Comparison of ENCODE assay signal across 8 mouse cellular contexts in genomic region chr15:99614753-99615152, GRCm38 (mm10). TPM values are rescaled to one million over a fixed set of nuclear protein-coding genes. Genes with fewer than 3 reads are reported as not detected.
DNase-seq lines count a peak whose midpoint lies in the region; ATAC-seq lines count a peak whose summit lies in the region.

No protein-coding gene starts in this region.

- peak overlapping the region; percentile 22; the same call in 1 of the 2 replicates for H3K4me2 ChIP-seq in intestine, embryonic 15.5 days (replicated peaks)

- 3% methylated on average over 12 of the region's 12 CpGs for WGBS in intestine, embryonic 15.5 days

- no peak overlapping the region for H3K9ac ChIP-seq in intestine, embryonic 15.5 days

- no peak overlapping the region for H3K4me3 ChIP-seq in intestine, embryonic 15.5 days (replicated peaks)

- H3K9me3 ChIP-seq in intestine, embryonic 15.5 days = no peaks in the 10 kb centered on the region

- H3K27ac ChIP-seq in intestine, embryonic 15.5 days = 0 out of 2 replicates have a peak overlapping the region, but pooled peaks have one; percentile 18

- 0 out of 2 replicates have a peak, but pooled peaks cover 1% of the 10 kb centered on the region for H3K36me3 ChIP-seq in intestine, embryonic 15.5 days

- H3K4me1 ChIP-seq in intestine, embryonic 15.5 days (replicated peaks) = peaks cover 15% of the 10 kb centered on the region

- H3K27me3 ChIP-seq in intestine, embryonic 15.5 days (replicated peaks) = no peaks in the 10 kb centered on the region

- peak; percentile 37 for DNase-seq in cerebellum, adult 8-10 months
- no peak for DNase-seq in cerebellum, adult 11 months
- DNase-seq in retina, adult 2 months (ENCODE audit: low read depth, low spot score) = peak; percentile 41
- DNase-seq in retina, embryonic 14.5 days (ENCODE audit: low spot score) = no peak
- peak; percentile 76 for DNase-seq in retina, postnatal 1 day
- DNase-seq in left cerebral cortex, adult 8-10 months (ENCODE audit: low spot score in 2 of 2) = no peak
- DNase-seq in layer of hippocampus, adult 18-20 months (ENCODE audit: low spot score in 2 of 2) = no peak

- ATAC-seq in intestine, embryonic 15.5 days = peak; percentile 67

RNA-seq across cellular contexts. Expression of gene Aqp6, which starts 13.6 kb away (rescaled TPM):
- polyA plus RNA-seq in intestine, embryonic 15.5 days (2015; fragmentation: Nextera tagmentation; extraction: Ambion mirVana) = not detected in 2 replicates
- total RNA-seq in left cerebral cortex, adult 8-10 months (2022) = 1 to 10 TPM in 2 of 4 experiments, under 1 TPM in 2; 0.42 to 1.1 (median 0.77) TPM
- not detected for total RNA-seq in layer of hippocampus, adult 18-20 months (2021)

RNA-seq across cellular contexts. Expression of gene Aqp5, which starts 24.2 kb away (rescaled TPM):
- polyA plus RNA-seq in intestine, embryonic 15.5 days (2015; fragmentation: Nextera tagmentation; extraction: Ambion mirVana) = 0.65 and 1.1 TPM in 2 replicates
- total RNA-seq in left cerebral cortex, adult 8-10 months (2022) = under 1 TPM in 3 of 4 experiments, not detected in 1; 0.35 to 0.51 (median 0.46) TPM
- total RNA-seq in layer of hippocampus, adult 18-20 months (2021) = not detected

RNA-seq across cellular contexts. Expression of gene Aqp2, which starts 35.9 kb away (rescaled TPM):
- 0.11 TPM in 1 of 2 replicates, not detected in the other for polyA plus RNA-seq in intestine, embryonic 15.5 days (2015; fragmentation: Nextera tagmentation; extraction: Ambion mirVana)
- under 1 TPM in 1 of 4 experiments, not detected in 3; 0.39 TPM for total RNA-seq in left cerebral cortex, adult 8-10 months (2022)
- total RNA-seq in layer of hippocampus, adult 18-20 months (2021) = not detected

RNA-seq across cellular contexts. Expression of gene Racgap1, which starts 36.7 kb away (rescaled TPM):
- polyA plus RNA-seq in intestine, embryonic 15.5 days (2015; fragmentation: Nextera tagmentation; extraction: Ambion mirVana) = 108 and 120 TPM in 2 replicates
- 10 to 100 TPM in 2 of 4 experiments, 1 to 10 TPM in 2; 9.3 to 11.5 (median 10.2) TPM for total RNA-seq in left cerebral cortex, adult 8-10 months (2022)
- 1 to 10 TPM; 3.8 to 6.8 TPM for total RNA-seq in layer of hippocampus, adult 18-20 months (2021)

RNA-seq across cellular contexts. Expression of gene Asic1, which starts 55.4 kb away (rescaled TPM):
- polyA plus RNA-seq in intestine, embryonic 15.5 days (2015; fragmentation: Nextera tagmentation; extraction: Ambion mirVana) = 2.2 and 2.4 TPM in 2 replicates
- total RNA-seq in left cerebral cortex, adult 8-10 months (2022) = 10 to 100 TPM; 68.4 to 78.4 (median 74.8) TPM
- 10 to 100 TPM; 29.6 to 36.9 TPM for total RNA-seq in layer of hippocampus, adult 18-20 months (2021)

Comparison
In these comparisons a context has a peak if more than half of its experiments do, and no peak if none do; other contexts are left out.
1. DNase-seq: peak in cerebellum, adult 8-10 months (single experiment), retina, adult 2 months (single experiment) and retina, postnatal 1 day (single experiment); none in cerebellum, adult 11 months (single experiment), retina, embryonic 14.5 days (single experiment), left cerebral cortex, adult 8-10 months (0 of 2) and layer of hippocampus, adult 18-20 months (0 of 2).